Mouse (Mus musculus) hindbrain, embryonic 12.5 days (tissue): ENCODE results near the gene Cacng5. TPM values are rescaled to one million over a fixed set of nuclear protein-coding genes. Genes with fewer than 3 reads are reported as not detected.

ENCODE experiments used
- ATAC-seq: fragments of 200-750 bp; cut with Nextera tagmentation; 2 replicates; pipeline ENCODE4 v1.8.0; 2017; ENCODE audit warnings: moderate TSS enrichment; ENCODE audit not compliant: low FRiP score
- H3K27ac ChIP-seq: fragments of 300-500 bp; sonication (generic); 2 replicates; pipeline ENCODE4 v1.5.1; 2016; ENCODE audit warnings: mild to moderate bottlenecking
- H3K27me3 ChIP-seq: fragments of 300-500 bp; sonication (generic); 2 replicates; pipeline ENCODE4 v1.6.1; 2016; ENCODE audit warnings: mild to moderate bottlenecking
- H3K36me3 ChIP-seq: fragments of 300-500 bp; sonication (generic); 2 replicates; pipeline ENCODE4 v1.6.1; 2016; ENCODE audit warnings: mild to moderate bottlenecking
- H3K4me1 ChIP-seq: fragments of 300-500 bp; sonication (generic); 2 replicates; pipeline ENCODE4 v1.6.1; 2016
- H3K4me2 ChIP-seq: fragments of 300-500 bp; sonication (generic); replicated peaks from 2 replicates; pipeline ENCODE4 v1.6.1; 2016; ENCODE audit warnings: mild to moderate bottlenecking
- H3K4me3 ChIP-seq: fragments of 300-500 bp; sonication (generic); 2 replicates; pipeline ENCODE4 v1.5.1; 2016; ENCODE audit warnings: mild to moderate bottlenecking
- H3K9ac ChIP-seq: fragments of 300-500 bp; sonication (generic); 2 replicates; pipeline ENCODE4 v1.6.1; 2016; ENCODE audit warnings: mild to moderate bottlenecking, moderate library complexity
- H3K9me3 ChIP-seq: fragments of 300-500 bp; sonication (generic); replicated peaks from 2 replicates; pipeline ENCODE4 v1.6.1; 2016; ENCODE audit warnings: mild to moderate bottlenecking
- WGBS: fragments of 180-500 bp; shearing (Covaris S2); methylation state at CpG from one replicate; pipeline ENCODE4 v1.1.7; 2016; 5-methylcytosine and 5-hydroxymethylcytosine counted together
- polyA plus RNA-seq: library from polyadenylated mRNA; unstranded; fragments of >200 nt; fragmentation: Nextera tagmentation; extraction: Ambion mirVana; gene quantifications from 2 replicates; pipeline ENCODE4 v1.2.1, GENCODE M21; 2016

Cacng5 gene
- polyA plus RNA-seq, 1 experiment from 2014 or later: 2.3 TPM

DNA sequence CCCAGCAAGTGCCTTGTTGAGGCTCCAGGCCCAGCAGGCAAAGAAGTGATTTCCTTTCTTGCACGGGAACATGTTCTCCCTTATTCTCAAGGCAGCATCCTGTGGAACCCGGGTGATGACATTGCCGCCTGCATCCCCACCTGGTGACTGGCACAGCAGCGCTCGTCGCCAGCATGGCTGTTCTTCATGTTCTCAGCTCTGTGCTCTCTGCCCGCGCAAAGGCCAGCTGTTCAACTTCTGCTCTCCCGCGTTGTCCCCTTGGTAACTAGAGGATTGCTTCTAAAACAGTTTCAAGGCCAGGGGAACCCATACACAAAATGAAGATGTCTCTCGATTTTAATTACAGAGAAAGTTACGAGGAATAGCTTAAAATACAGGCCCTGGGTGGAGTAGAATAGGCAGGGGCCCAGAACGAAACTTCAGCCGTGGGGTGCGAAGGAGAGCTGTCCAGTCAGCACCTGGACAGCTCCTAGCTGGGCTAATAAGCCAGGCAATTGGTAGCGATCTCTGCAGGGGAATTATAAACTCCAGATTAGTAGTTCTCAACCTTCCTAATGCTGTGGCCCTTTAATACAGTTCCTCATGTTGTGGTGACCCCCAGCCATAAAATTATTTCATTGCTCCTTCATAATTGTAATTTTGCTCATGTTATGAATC lies 5.1 kb upstream of the Cacng5 start:
- no peak overlapping the region for H3K4me2 ChIP-seq
- no peak for ATAC-seq
- H3K9me3 ChIP-seq: no peaks in the 10 kb centered on the region
- 44% methylated on average over 16 of the region's 16 CpGs for WGBS
- H3K9ac ChIP-seq: no peak overlapping the region
- peaks cover 15% of the 10 kb centered on the region for H3K4me1 ChIP-seq
- H3K27me3 ChIP-seq: peaks cover 16% of the 10 kb centered on the region
- H3K4me3 ChIP-seq: no peak overlapping the region
- no peak overlapping the region for H3K27ac ChIP-seq
- no peaks in the 10 kb centered on the region for H3K36me3 ChIP-seq

DNA sequence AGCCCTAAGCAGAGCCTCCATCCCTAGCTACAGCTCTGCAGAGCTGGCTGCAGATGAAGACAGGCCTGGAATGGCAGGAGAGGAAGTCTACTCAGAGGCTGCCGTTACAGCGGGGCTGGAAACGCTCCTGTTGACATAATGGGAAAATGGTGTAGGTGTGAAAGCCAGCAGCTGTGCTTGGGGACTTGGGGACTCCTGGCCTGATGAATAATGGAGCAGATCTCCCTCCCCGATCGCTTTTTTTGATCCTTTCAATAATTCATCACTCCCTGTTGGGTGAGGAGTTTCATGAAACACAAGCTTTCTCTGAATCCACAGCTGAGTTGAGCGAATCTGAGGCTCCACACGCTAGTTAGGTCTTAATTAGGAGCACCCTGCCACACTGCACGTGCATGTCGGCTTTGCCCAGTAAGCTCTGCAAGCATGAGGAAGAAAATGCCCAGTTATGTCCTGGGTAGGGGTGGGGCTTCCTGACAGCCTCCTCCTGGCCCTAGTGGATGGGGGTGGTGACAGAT lies 2.9 kb upstream of the Cacng5 start:
- no peak overlapping the region for H3K9ac ChIP-seq
- peaks cover 36% of the 10 kb centered on the region for H3K27me3 ChIP-seq
- peaks cover 20% of the 10 kb centered on the region for H3K4me1 ChIP-seq
- 42% methylated on average over 9 of the region's 9 CpGs for WGBS
- ATAC-seq: peak; percentile 43
- no peaks in the 10 kb centered on the region for H3K9me3 ChIP-seq
- no peaks in the 10 kb centered on the region for H3K36me3 ChIP-seq
- no peak overlapping the region for H3K4me2 ChIP-seq
- no peak overlapping the region for H3K4me3 ChIP-seq
- H3K27ac ChIP-seq: peak overlapping the region; percentile 62

DNA sequence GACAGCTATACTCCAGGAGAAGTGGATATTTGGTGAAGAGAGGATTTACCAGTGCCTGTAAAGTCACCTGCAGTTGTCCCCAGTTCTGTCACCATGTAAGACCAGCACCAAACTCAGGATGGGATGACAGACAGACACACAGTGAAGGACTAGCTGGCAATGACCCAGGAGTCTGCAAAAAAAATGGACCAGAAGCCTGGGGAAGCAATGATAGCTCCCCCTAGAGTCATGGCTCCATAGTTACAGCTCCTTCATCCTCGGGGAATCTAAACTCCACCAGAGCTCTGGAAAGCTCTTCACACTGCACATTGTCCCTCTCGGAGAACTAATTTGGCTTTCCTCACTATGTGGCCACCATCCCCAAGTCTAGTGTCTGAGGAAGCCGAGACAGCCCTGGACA lies 1.5 kb downstream of the Cacng5 start:
- no peak for ATAC-seq
- Histone ChIP-seq H3K4me2 (no peak overlapping the region), H3K9me3 (no peaks in the 10 kb centered on the region), H3K9ac (no peak overlapping the region), H3K27ac (no peak overlapping the region), H3K4me1 (peaks cover 16% of the 10 kb centered on the region), H3K4me3 (no peak overlapping the region), H3K36me3 (no peaks in the 10 kb centered on the region), H3K27me3 (peaks cover 39% of the 10 kb centered on the region)
- WGBS: 61% methylated on average over 3 of the region's 3 CpGs

DNA sequence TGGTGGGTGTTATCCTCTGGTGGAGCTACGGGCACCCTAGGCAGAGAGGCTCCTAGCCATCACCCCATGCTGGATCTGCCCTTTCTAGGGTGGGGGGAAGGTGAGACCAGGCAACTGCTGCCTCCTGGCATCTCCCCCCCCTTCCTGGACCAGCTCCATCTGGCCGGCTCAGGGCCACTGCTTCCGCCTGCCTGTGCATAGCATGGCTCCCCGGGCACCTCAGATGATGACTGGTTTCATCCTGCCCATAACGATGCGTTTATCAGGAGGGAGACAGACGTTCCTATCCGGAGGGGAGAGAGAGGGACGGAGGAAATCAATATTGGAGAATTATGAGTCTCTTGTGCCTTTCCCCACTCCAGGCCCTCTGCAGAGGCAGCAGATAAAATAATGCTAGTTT lies 9.5 kb downstream of the Cacng5 start:
- no peak overlapping the region for H3K4me2 ChIP-seq
- H3K9me3 ChIP-seq: no peaks in the 10 kb centered on the region

DNA sequence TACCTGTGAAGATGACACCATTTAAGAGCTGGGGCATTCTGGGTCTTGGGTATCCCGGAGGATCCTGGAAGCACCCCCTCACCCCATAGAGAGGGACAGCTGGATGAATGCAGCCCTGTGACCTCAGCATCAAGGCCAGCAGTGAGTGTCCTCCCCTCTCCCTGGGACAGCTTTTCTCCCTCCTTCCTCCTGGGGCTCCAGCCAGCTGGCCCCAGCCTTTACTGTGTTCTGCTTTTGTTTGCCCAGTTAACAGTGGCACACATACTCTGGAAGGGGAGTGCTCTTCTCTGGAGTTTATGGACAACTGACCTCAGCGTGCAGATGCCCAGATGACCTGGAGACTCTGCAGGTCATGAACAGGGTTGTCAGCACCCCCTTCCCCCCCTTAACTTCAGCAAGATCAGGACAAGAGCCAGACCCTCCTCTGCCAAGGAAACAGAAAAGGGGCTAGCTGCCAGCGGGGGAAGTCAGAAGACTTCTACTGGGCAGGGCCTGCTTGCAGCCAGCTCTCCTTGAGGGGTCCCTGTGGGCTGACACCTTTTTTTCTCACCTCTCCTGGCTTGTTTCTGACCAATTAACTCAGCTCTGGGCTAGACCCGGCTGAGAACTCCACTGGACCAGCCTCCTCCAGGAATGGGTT lies 10.8 kb downstream of the Cacng5 start:
- ATAC-seq: no peak
- peaks cover 7% of the 10 kb centered on the region; the same call in 1 of the 2 replicates for H3K4me1 ChIP-seq
- no peaks in the 10 kb centered on the region for H3K36me3 ChIP-seq
- no peak overlapping the region for H3K9ac ChIP-seq
- no peaks in the 10 kb centered on the region for H3K27me3 ChIP-seq
- H3K4me3 ChIP-seq: no peak overlapping the region
- H3K27ac ChIP-seq: no peak overlapping the region
- 39% methylated on average over 4 of the region's 4 CpGs for WGBS
- no peak overlapping the region for H3K4me2 ChIP-seq
- no peaks in the 10 kb centered on the region for H3K9me3 ChIP-seq

More for the DNA sequence above, 9.5 kb downstream of the Cacng5 start:
- no peak overlapping the region for H3K9ac ChIP-seq
- H3K36me3 ChIP-seq: no peaks in the 10 kb centered on the region
- no peak overlapping the region for H3K4me3 ChIP-seq
- WGBS: 68% methylated on average over 9 of the region's 9 CpGs
- ATAC-seq: peak; percentile 46
- no peaks in the 10 kb centered on the region for H3K27me3 ChIP-seq
- no peak overlapping the region for H3K27ac ChIP-seq
- H3K4me1 ChIP-seq: peaks cover 7% of the 10 kb centered on the region; the same call in 1 of the 2 replicates

DNA sequence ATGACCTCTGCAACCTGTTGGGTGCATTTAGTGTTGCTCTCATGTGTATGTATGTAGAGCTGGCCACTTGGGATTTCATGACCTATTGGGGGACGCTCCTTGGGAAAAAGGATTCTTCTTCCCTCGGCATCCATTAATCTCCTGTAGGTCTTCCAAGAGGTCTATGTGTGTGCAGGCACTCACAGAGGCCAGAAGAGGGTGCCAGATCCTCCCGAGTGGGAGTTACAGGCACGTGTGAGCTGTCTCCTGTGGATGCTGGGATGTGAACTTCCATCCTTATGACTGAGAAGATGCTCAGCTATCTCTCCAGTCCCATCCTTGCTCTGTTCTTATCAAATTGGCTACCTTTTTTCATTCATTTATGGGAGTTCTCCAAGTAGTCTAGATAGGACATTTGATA lies 14.4 kb downstream of the Cacng5 start:
- H3K9me3 ChIP-seq: no peaks in the 10 kb centered on the region
- H3K36me3 ChIP-seq: no peaks in the 10 kb centered on the region
- 35% methylated on average over 4 of the region's 4 CpGs for WGBS
- H3K4me2 ChIP-seq: no peak overlapping the region
- peaks cover 4% of the 10 kb centered on the region; the same call in 1 of the 2 replicates for H3K4me1 ChIP-seq
- no peaks in the 10 kb centered on the region for H3K27me3 ChIP-seq
- H3K4me3 ChIP-seq: no peak overlapping the region
- H3K9ac ChIP-seq: no peak overlapping the region
- no peak overlapping the region for H3K27ac ChIP-seq
- no peak for ATAC-seq

DNA sequence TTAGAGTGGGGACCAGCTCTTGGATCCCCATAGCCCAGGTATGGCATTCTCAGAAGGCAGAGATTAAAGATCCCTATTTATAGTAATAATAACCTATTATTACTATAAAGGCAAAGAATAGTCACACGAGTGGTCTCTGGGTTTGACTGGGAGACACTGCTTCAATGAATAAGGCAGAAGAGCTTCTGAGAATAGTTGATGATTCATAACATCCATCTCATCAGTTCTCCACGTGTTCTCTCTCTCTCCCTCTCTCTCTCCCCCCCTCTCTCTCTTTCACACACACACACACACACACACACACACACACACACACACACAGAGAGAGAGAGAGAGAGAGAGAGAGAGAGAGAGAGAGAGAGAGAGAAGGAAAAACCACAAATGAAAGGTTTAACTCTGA lies 16.2 kb downstream of the Cacng5 start:
- WGBS: 72% methylated on average over 2 of the region's 2 CpGs
- Histone ChIP-seq H3K4me3 (no peak overlapping the region), H3K9ac (no peak overlapping the region), H3K4me2 (no peak overlapping the region), H3K27ac (no peak overlapping the region), H3K9me3 (no peaks in the 10 kb centered on the region), H3K27me3 (no peaks in the 10 kb centered on the region), H3K36me3 (no peaks in the 10 kb centered on the region), H3K4me1 (no peaks in the 10 kb centered on the region)
- no peak for ATAC-seq

DNA sequence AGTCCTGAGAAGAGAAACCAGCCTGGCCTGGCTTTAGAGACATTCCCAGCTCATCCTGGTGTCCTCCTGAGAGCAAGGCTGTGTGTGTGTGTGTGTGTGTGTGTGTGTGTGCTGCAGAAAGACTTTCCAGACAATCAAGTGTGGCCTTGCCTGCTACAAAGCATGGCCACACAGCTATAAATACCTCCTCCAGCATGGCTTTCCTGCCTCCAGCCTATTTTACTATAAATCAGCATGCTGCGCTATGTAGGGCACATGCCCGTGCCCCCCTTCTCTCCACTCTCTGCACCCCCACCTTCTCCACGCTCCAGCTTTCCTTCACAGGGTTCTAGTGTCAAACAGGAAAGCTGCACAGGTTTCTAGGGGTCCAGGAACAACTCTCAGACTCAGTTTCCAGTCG lies 19.2 kb downstream of the Cacng5 start:
- H3K27ac ChIP-seq: no peak overlapping the region
- H3K36me3 ChIP-seq: no peaks in the 10 kb centered on the region
- no peaks in the 10 kb centered on the region for H3K27me3 ChIP-seq
- no peaks in the 10 kb centered on the region for H3K9me3 ChIP-seq
- no peak overlapping the region for H3K4me2 ChIP-seq
- ATAC-seq: no peak
- H3K9ac ChIP-seq: no peak overlapping the region
- 72% methylated on average over 4 of the region's 4 CpGs for WGBS
- H3K4me1 ChIP-seq: no peaks in the 10 kb centered on the region
- no peak overlapping the region for H3K4me3 ChIP-seq

DNA sequence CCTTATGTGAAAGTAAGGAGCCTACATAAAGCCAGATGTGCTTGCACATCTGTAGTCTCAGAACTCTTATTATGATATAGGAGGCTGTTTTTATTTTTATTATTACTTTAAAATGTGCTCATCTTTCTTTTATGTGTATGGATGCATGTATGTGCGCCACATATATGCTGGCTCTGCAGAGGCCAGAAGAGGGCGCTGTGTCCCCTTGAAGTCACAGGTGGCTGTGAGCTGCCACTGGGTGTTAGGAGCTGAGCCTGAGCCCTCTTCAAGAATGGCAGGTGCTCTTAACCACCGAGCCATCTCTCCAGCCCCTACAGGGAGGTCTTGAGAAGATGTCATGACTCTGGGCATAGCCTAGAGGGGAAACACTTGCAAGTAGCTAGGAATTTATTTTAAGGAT lies 23.5 kb downstream of the Cacng5 start:
- Histone ChIP-seq H3K4me2 (no peak overlapping the region), H3K27me3 (no peaks in the 10 kb centered on the region), H3K27ac (no peak overlapping the region), H3K9me3 (no peaks in the 10 kb centered on the region), H3K9ac (no peak overlapping the region), H3K4me3 (no peak overlapping the region), H3K4me1 (no peaks in the 10 kb centered on the region), H3K36me3 (no peaks in the 10 kb centered on the region)
- no peak for ATAC-seq
- WGBS: 83% methylated on average over 3 of the region's 3 CpGs

DNA sequence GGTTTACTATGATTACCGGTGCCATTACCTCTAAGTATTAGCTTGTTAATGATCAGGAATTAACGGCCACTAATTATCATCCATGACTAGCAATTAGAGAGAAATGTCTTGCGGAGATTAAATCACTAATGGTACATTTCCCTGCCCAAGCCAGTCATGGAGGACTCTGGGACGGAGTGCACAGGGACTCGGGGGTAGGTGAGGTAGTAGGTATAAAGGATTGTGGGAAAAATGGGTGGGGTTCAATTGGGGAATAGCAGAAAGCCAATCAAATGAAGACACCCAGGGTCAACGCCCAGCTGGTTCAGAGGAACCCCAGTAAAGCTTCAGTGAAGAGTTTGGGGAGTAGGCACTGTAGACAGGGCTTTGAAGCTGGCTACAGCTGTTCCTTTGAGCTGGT lies 27.5 kb downstream of the Cacng5 start:
- ATAC-seq: no peak
- no peaks in the 10 kb centered on the region for H3K4me1 ChIP-seq

DNA sequence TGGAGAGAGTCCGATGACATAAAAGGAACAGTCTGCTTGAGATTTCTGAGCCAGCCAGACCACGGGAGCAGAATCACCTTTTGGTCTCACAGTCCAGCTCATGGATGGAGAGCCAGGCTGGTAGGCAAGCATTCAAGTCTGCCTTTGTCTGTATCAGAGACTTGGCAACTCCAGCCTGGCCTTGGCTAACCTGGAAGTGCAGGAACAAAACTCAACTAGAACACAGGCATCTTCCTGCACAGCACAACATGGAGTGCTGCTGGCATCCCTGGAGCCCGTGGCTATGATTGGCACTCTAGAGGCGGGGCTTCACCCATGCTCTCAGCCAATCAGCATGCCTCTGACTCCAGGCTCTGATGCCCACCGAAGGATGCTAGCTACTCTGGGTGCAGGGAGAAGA lies 38.0 kb downstream of the Cacng5 start:
- Histone ChIP-seq H3K4me1 (no peaks in the 10 kb centered on the region), H3K27me3 (no peaks in the 10 kb centered on the region), H3K4me2 (no peak overlapping the region), H3K36me3 (no peaks in the 10 kb centered on the region), H3K9ac (no peak overlapping the region), H3K27ac (no peak overlapping the region), H3K4me3 (no peak overlapping the region), H3K9me3 (no peaks in the 10 kb centered on the region)
- WGBS: 62% methylated on average over 5 of the region's 5 CpGs
- ATAC-seq: no peak

More for the DNA sequence above, 27.5 kb downstream of the Cacng5 start:
- WGBS: 83% methylated on average over 6 of the region's 6 CpGs
- no peaks in the 10 kb centered on the region for H3K27me3 ChIP-seq
- no peak overlapping the region for H3K27ac ChIP-seq
- no peak overlapping the region for H3K9ac ChIP-seq
- H3K36me3 ChIP-seq: no peaks in the 10 kb centered on the region
- H3K4me2 ChIP-seq: no peak overlapping the region
- no peak overlapping the region for H3K4me3 ChIP-seq
- H3K9me3 ChIP-seq: no peaks in the 10 kb centered on the region

DNA sequence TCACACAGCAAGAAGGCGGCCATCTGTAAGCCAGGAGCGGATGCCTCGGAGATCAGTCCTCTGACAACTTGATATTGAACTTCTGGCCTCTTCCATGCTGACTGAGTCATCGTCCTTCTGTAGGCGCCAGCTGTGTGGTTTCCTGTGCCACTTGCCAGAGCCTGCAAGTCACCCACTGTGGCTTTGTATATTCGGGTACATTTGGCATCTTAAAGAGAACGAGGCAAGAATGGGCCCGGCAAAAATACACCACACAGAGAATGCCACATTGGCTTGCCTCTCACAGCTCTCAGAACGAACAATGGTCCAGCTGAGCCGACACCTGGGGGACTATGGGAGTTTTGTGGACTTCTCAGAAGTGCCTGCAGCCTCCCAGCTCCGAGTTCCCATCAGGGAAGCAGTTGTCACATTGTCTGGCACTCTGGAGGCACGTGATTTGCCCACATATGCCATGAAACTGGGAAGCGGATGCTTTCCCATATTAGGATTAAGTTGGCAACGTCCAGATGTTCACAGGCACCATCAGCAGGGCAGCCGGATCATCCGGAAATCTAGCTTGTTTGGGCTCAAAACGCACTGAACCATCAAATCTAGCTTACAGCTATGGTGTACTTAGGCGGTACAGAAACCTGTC lies 38.9 kb downstream of the Cacng5 start:
- WGBS: 80% methylated on average over 18 of the region's 18 CpGs
- Histone ChIP-seq H3K4me2 (no peak overlapping the region), H3K27me3 (no peaks in the 10 kb centered on the region), H3K9ac (no peak overlapping the region), H3K36me3 (no peaks in the 10 kb centered on the region), H3K4me1 (no peaks in the 10 kb centered on the region), H3K27ac (no peak overlapping the region), H3K4me3 (no peak overlapping the region), H3K9me3 (no peaks in the 10 kb centered on the region)
- no peak for ATAC-seq
